Mouse (Mus musculus) E14TG2a.4 (cell line): ENCODE measurements around the gene Epha10.
A peak's percentile ranks its signal among the peaks of the same experiment; 100 is the strongest.

ENCODE experiments used
- H3K27me3 ChIP-seq: 2 replicates; pipeline ENCODE4 v1.6.1; 2014; ENCODE audit warnings: low read length, control low read depth; ENCODE audit not compliant: insufficient read depth
- H3K36me3 ChIP-seq: 2 replicates; pipeline ENCODE4 v1.6.1; 2014; ENCODE audit warnings: low read length, control low read depth; ENCODE audit not compliant: insufficient read depth
- H3K4me1 ChIP-seq: replicated peaks from 2 replicates; pipeline ENCODE4 v1.6.1; 2014; ENCODE audit warnings: low read depth, low read length, control low read depth
- H3K4me3 ChIP-seq: replicated peaks from 2 replicates; pipeline ENCODE4 v1.5.1; 2014; ENCODE audit warnings: mild to moderate bottlenecking, low read length
- H3K9me3 ChIP-seq: 2 replicates; pipeline ENCODE4 v1.6.1; 2014; ENCODE audit warnings: low read length, control low read depth
- CTCF ChIP-seq: conservative IDR thresholded peaks from 2 replicates; pipeline ENCODE4 v1.5.1; 2014; ENCODE audit warnings: low read length
- NANOG ChIP-seq: IDR thresholded peaks from 2 replicates; pipeline ENCODE4 v1.6.1; 2014; ENCODE audit warnings: borderline replicate concordance, low read length, mixed read lengths
- POU5F1 ChIP-seq: IDR thresholded peaks from 2 replicates; pipeline ENCODE4 v1.6.1; 2014; ENCODE audit warnings: low read length, borderline replicate concordance

Epha10 gene

GRCm38 (mm10) chr4:124950181-124951035 is 69.7 kb downstream of the Epha10 start:
- peaks cover 11% of the 10 kb centered on the region for H3K36me3 ChIP-seq
- H3K4me1 ChIP-seq, result peaks cover 4% of the 10 kb centered on the region
- TF ChIP-seq POU5F1 (no peak), CTCF (no peak), NANOG (no peak)
- H3K9me3 ChIP-seq, result no peaks in the 10 kb centered on the region
- no peak overlapping the region for H3K4me3 ChIP-seq
- H3K27me3 ChIP-seq, result peaks cover 19% of the 10 kb centered on the region

GRCm38 (mm10) chr4:124951036-124951433 is 70.3 kb downstream of the Epha10 start:
- H3K9me3 ChIP-seq, result no peaks in the 10 kb centered on the region
- H3K4me1 ChIP-seq, result peaks cover 4% of the 10 kb centered on the region
- H3K36me3 ChIP-seq, result peaks cover 7% of the 10 kb centered on the region
- TF ChIP-seq POU5F1 (no peak), NANOG (no peak), CTCF (no peak)
- H3K4me3 ChIP-seq, result no peak overlapping the region
- H3K27me3 ChIP-seq, result peaks cover 23% of the 10 kb centered on the region

- Histone ChIP-seq H3K4me3 (no peak overlapping the region), H3K27me3 (peaks cover 35% of the 10 kb centered on the region), H3K9me3 (no peaks in the 10 kb centered on the region), H3K4me1 (no peaks in the 10 kb centered on the region), H3K36me3 (no peaks in the 10 kb centered on the region)
- TF ChIP-seq POU5F1, result no peak
- TF ChIP-seq NANOG, result no peak
- no peak for TF ChIP-seq CTCF
These were observed 72.8 kb downstream of the Epha10 start for GRCm38 (mm10) chr4:124953546-124953945.

GRCm38 (mm10) chr4:124957284-124957683 is 76.6 kb downstream of the Epha10 start:
- Histone ChIP-seq H3K27me3 (peaks cover 33% of the 10 kb centered on the region), H3K36me3 (no peaks in the 10 kb centered on the region), H3K9me3 (no peaks in the 10 kb centered on the region), H3K4me3 (no peak overlapping the region), H3K4me1 (0 out of 2 replicates have a peak, but pooled peaks cover under 1% of the 10 kb centered on the region)
- no peak for TF ChIP-seq POU5F1

- TF ChIP-seq NANOG (no peak), POU5F1 (no peak), CTCF (no peak)
- no peaks in the 10 kb centered on the region for H3K36me3 ChIP-seq
- H3K27me3 ChIP-seq, result peaks cover 16% of the 10 kb centered on the region
- H3K9me3 ChIP-seq, result no peaks in the 10 kb centered on the region
- H3K4me3 ChIP-seq, result no peak overlapping the region
- 0 out of 2 replicates have a peak, but pooled peaks cover 5% of the 10 kb centered on the region for H3K4me1 ChIP-seq
These were observed 78.4 kb downstream of the Epha10 start for GRCm38 (mm10) chr4:124959062-124959461.

GRCm38 (mm10) chr4:124960940-124961339 is 80.2 kb downstream of the Epha10 start:
- H3K36me3 ChIP-seq, result no peaks in the 10 kb centered on the region
- H3K4me1 ChIP-seq, result peaks cover 8% of the 10 kb centered on the region; the same call in 1 of the 2 replicates
- TF ChIP-seq NANOG (no peak), POU5F1 (no peak), CTCF (no peak)
- peaks cover 21% of the 10 kb centered on the region for H3K27me3 ChIP-seq
- no peak overlapping the region for H3K4me3 ChIP-seq
- H3K9me3 ChIP-seq, result no peaks in the 10 kb centered on the region

GRCm38 (mm10) chr4:124962576-124962975 is 81.9 kb downstream of the Epha10 start:
- Histone ChIP-seq H3K36me3 (no peaks in the 10 kb centered on the region), H3K27me3 (peaks cover 8% of the 10 kb centered on the region), H3K9me3 (no peaks in the 10 kb centered on the region), H3K4me3 (no peak overlapping the region), H3K4me1 (peaks cover 8% of the 10 kb centered on the region; the same call in 1 of the 2 replicates)
- TF ChIP-seq POU5F1 (no peak), NANOG (no peak), CTCF (no peak)

GRCm38 (mm10) chr4:124964912-124965599 is 84.4 kb downstream of the Epha10 start:
- Histone ChIP-seq H3K4me1 (peaks cover 18% of the 10 kb centered on the region), H3K36me3 (no peaks in the 10 kb centered on the region), H3K9me3 (no peaks in the 10 kb centered on the region), H3K4me3 (peak overlapping the region; percentile 10; the same call in 1 of the 2 replicates), H3K27me3 (peaks cover 27% of the 10 kb centered on the region; the same call in 1 of the 2 replicates)
- TF ChIP-seq POU5F1 (no peak), NANOG (no peak), CTCF (no peak)
